Mouse (Mus musculus) C2C12 (cell line): ENCODE data around the gene Zfp462. TPM values are rescaled to one million over a fixed set of nuclear protein-coding genes. Genes with fewer than 3 reads are reported as not detected.

Experiments
- H3K27me3 ChIP-seq: one replicate; pipeline ENCODE4 v1.6.1; 2011; ENCODE audit not compliant: control insufficient read depth, insufficient read depth, insufficient read length
- H3K36me3 ChIP-seq: one replicate; pipeline ENCODE4 v1.6.1; 2011; ENCODE audit not compliant: control insufficient read depth, insufficient read depth
- H3K4me3 ChIP-seq: one replicate; pipeline ENCODE4 v1.5.1; 2011; ENCODE audit warnings: mild to moderate bottlenecking, control low read depth; ENCODE audit not compliant: poor library complexity, insufficient read depth, severe bottlenecking
- H3K79me2 ChIP-seq: one replicate; pipeline ENCODE4 v1.6.1; 2011; ENCODE audit not compliant: control insufficient read depth, insufficient read depth
- H3K79me3 ChIP-seq: one replicate; pipeline ENCODE4 v1.6.1; 2011; ENCODE audit warnings: low read depth, control low read depth
- H3ac ChIP-seq: one replicate; pipeline ENCODE3; 2011; ENCODE audit warnings: low read depth; ENCODE audit not compliant: control insufficient read depth, insufficient read length
- CEBPB ChIP-seq: IDR thresholded peaks from one replicate; pipeline ENCODE4 v1.6.1; 2011; ENCODE audit warnings: low read depth, mild to moderate bottlenecking, control low read depth, moderate library complexity
- CTCF ChIP-seq: IDR thresholded peaks from one replicate; pipeline ENCODE4 v1.5.1; 2011; ENCODE audit not compliant: control insufficient read depth, insufficient read depth, insufficient read length
- FOSL1 ChIP-seq: IDR thresholded peaks from one replicate; pipeline ENCODE4 v1.8.0; 2011; ENCODE audit warnings: mild to moderate bottlenecking, low read length; ENCODE audit not compliant: poor library complexity, insufficient read depth, severe bottlenecking
- MAX ChIP-seq: IDR thresholded peaks from one replicate; pipeline ENCODE4 v1.6.1; 2011; ENCODE audit warnings: mild to moderate bottlenecking, control low read depth
- MYOD1 ChIP-seq: IDR thresholded peaks from one replicate; pipeline ENCODE4 v1.6.1; 2011; ENCODE audit warnings: low read depth; ENCODE audit not compliant: control insufficient read depth, insufficient read length
- MYOG ChIP-seq: IDR thresholded peaks from one replicate; pipeline ENCODE4 v1.6.1; 2011; ENCODE audit not compliant: control insufficient read depth, insufficient read length; ENCODE audit errors: extremely low read depth
- USF1 ChIP-seq: IDR thresholded peaks from one replicate; pipeline ENCODE4 v1.6.1; 2011; ENCODE audit warnings: low read depth, mild to moderate bottlenecking, control low read depth, moderate library complexity
- polyA plus RNA-seq: library from polyadenylated mRNA; unstranded; fragments of >200 nt; fragmentation: generic; extraction: Trizol; gene quantifications from one replicate; pipeline ENCODE4 v1.2.1, GENCODE M21; 2012; ENCODE audit warnings: missing spikeins

The Zfp462 gene
- polyA plus RNA-seq, 1 experiment, result 6.3 TPM

- TF ChIP-seq FOSL1, result no peak
- no peak for TF ChIP-seq MYOG
- TF ChIP-seq MAX, result no peak
- TF ChIP-seq CEBPB, result no peak
- no peak for TF ChIP-seq CTCF
- no peak for TF ChIP-seq USF1
- TF ChIP-seq MYOD1, result no peak
- Histone ChIP-seq H3K79me3 (peaks cover 43% of the 10 kb centered on the region), H3K4me3 (no peak overlapping the region), H3K36me3 (peaks cover 32% of the 10 kb centered on the region), H3K27me3 (no peaks in the 10 kb centered on the region), H3K79me2 (peaks cover 97% of the 10 kb centered on the region), H3ac (no peak overlapping the region)
Observed at GRCm38 (mm10) chr4:54962141-54962540, 17.3 kb downstream of the Zfp462 start.

GRCm38 (mm10) chr4:54963551-54963950, 18.7 kb downstream of the Zfp462 start:
- Histone ChIP-seq H3ac (no peak overlapping the region), H3K79me2 (peaks cover 92% of the 10 kb centered on the region), H3K36me3 (peaks cover 32% of the 10 kb centered on the region), H3K27me3 (no peaks in the 10 kb centered on the region), H3K79me3 (peaks cover 38% of the 10 kb centered on the region), H3K4me3 (no peak overlapping the region)
- TF ChIP-seq CTCF, result no peak
- no peak for TF ChIP-seq MAX

- TF ChIP-seq MAX, result no peak
- TF ChIP-seq CEBPB, result no peak
- no peak for TF ChIP-seq MYOG
- no peak for TF ChIP-seq USF1
- no peak for TF ChIP-seq FOSL1
- TF ChIP-seq MYOD1, result no peak
- no peak for TF ChIP-seq CTCF
- Histone ChIP-seq H3K79me3 (peaks cover 36% of the 10 kb centered on the region), H3K27me3 (no peaks in the 10 kb centered on the region), H3K36me3 (peaks cover 27% of the 10 kb centered on the region), H3K79me2 (peaks cover 82% of the 10 kb centered on the region), H3ac (no peak overlapping the region), H3K4me3 (no peak overlapping the region)
Observed at GRCm38 (mm10) chr4:54965169-54965695, 20.4 kb downstream of the Zfp462 start.

- H3K4me3 ChIP-seq, result no peak overlapping the region
- no peak for TF ChIP-seq MAX
- TF ChIP-seq MYOG, result no peak
- no peak for TF ChIP-seq FOSL1
- TF ChIP-seq MYOD1, result no peak
- TF ChIP-seq CEBPB, result no peak
- H3ac ChIP-seq, result no peak overlapping the region
- no peaks in the 10 kb centered on the region for H3K27me3 ChIP-seq
- H3K79me2 ChIP-seq, result peaks cover 73% of the 10 kb centered on the region
- H3K79me3 ChIP-seq, result peaks cover 36% of the 10 kb centered on the region
- peaks cover 33% of the 10 kb centered on the region for H3K36me3 ChIP-seq
Observed at GRCm38 (mm10) chr4:54966161-54966806, 21.4 kb downstream of the Zfp462 start.

GRCm38 (mm10) chr4:54967166-54967565, 22.3 kb downstream of the Zfp462 start:
- Histone ChIP-seq H3K36me3 (peaks cover 42% of the 10 kb centered on the region), H3K79me3 (peaks cover 37% of the 10 kb centered on the region), H3K27me3 (no peaks in the 10 kb centered on the region), H3K4me3 (no peak overlapping the region), H3K79me2 (peaks cover 66% of the 10 kb centered on the region), H3ac (no peak overlapping the region)
- no peak for TF ChIP-seq USF1
- TF ChIP-seq CTCF, result no peak
- TF ChIP-seq MYOG, result no peak
- no peak for TF ChIP-seq MAX

- peaks cover 43% of the 10 kb centered on the region for H3K36me3 ChIP-seq
- no peak overlapping the region for H3K4me3 ChIP-seq
- H3K79me3 ChIP-seq, result peaks cover 35% of the 10 kb centered on the region
- no peak for TF ChIP-seq FOSL1
- no peak for TF ChIP-seq CEBPB
- no peak for TF ChIP-seq MAX
- TF ChIP-seq CTCF, result no peak
- H3K27me3 ChIP-seq, result no peaks in the 10 kb centered on the region
- H3ac ChIP-seq, result no peak overlapping the region
- H3K79me2 ChIP-seq, result peaks cover 66% of the 10 kb centered on the region
Observed at GRCm38 (mm10) chr4:54967721-54968120, 22.9 kb downstream of the Zfp462 start.
